Mouse (Mus musculus) heart, embryonic 14.5 days (tissue): Measurements from ENCODE around the gene Cbfa2t3. TPM values are rescaled to one million over a fixed set of nuclear protein-coding genes. Genes with fewer than 3 reads are reported as not detected.
A peak's percentile ranks its signal among the peaks of the same experiment; 100 is the strongest.

Experiments used
- ATAC-seq: fragments of 200-750 bp; cut with Nextera tagmentation; 2 replicates; pipeline ENCODE4 v1.8.0; 2017; ENCODE audit warnings: low read depth, moderate TSS enrichment; ENCODE audit not compliant: insufficient number of reproducible peaks, insufficient read depth, low FRiP score
- H3K27ac ChIP-seq, 2 experiments: fragments of 200-500 bp in 1 of 2; fragments of 300-500 bp in 1 of 2; sonication (generic) in 1 of 2; replicated peaks in 1 of 2; 2 replicates each; pipeline ENCODE4 v1.5.1; 2012 to 2014; ENCODE audit warnings: low read depth in 2 of 2, low read length in 2 of 2, control low read depth in 1 of 2, mild to moderate bottlenecking in 1 of 2, mixed read lengths in 1 of 2; ENCODE audit not compliant: control insufficient read depth in 1 of 2, insufficient read depth in 1 of 2
- H3K27me3 ChIP-seq: fragments of 300-500 bp; sonication (generic); 2 replicates; pipeline ENCODE4 v1.6.1; 2014; ENCODE audit warnings: mild to moderate bottlenecking, low read length, control low read depth; ENCODE audit not compliant: control insufficient read depth, insufficient read depth
- H3K36me3 ChIP-seq: fragments of 300-500 bp; sonication (generic); 2 replicates; pipeline ENCODE4 v1.6.1; 2014; ENCODE audit warnings: mild to moderate bottlenecking, control low read depth, low read length, mixed read lengths; ENCODE audit not compliant: control insufficient read depth, insufficient read depth
- H3K4me1 ChIP-seq, 2 experiments: fragments of 200-500 bp in 1 of 2; fragments of 300-500 bp in 1 of 2; sonication (generic) in 1 of 2; 2 replicates each; pipeline ENCODE4 v1.6.1; 2012 to 2014; ENCODE audit warnings: low read length in 2 of 2, control low read depth in 1 of 2, mixed read lengths in 1 of 2; ENCODE audit not compliant: control insufficient read depth in 2 of 2, insufficient read depth in 2 of 2
- H3K4me2 ChIP-seq: fragments of 300-500 bp; sonication (generic); 2 replicates; pipeline ENCODE4 v1.6.1; 2014; ENCODE audit warnings: mild to moderate bottlenecking, low read length
- H3K4me3 ChIP-seq, 2 experiments: fragments of 200-500 bp in 1 of 2; fragments of 300-500 bp in 1 of 2; sonication (generic) in 1 of 2; 2 replicates each; pipeline ENCODE4 v1.5.1; 2012 to 2014; ENCODE audit warnings: low read length in 2 of 2, mild to moderate bottlenecking in 2 of 2, control low read depth in 1 of 2, low read depth in 1 of 2, moderate library complexity in 1 of 2; ENCODE audit not compliant: control insufficient read depth in 1 of 2, insufficient read depth in 1 of 2
- H3K9ac ChIP-seq: fragments of 300-500 bp; sonication (generic); 2 replicates; pipeline ENCODE4 v1.6.1; 2014; ENCODE audit warnings: mild to moderate bottlenecking, low read length
- H3K9me3 ChIP-seq: fragments of 300-500 bp; sonication (generic); 2 replicates; pipeline ENCODE4 v1.6.1; 2016; ENCODE audit warnings: low read length, control low read depth; ENCODE audit not compliant: control insufficient read depth
- WGBS: fragments of 180-500 bp; shearing (Covaris S2); extraction: QIAGEN DNeasy Blood & Tissue Kit; methylation state at CpG from one replicate; pipeline ENCODE4 v1.1.7; 2014; 5-methylcytosine and 5-hydroxymethylcytosine counted together
- polyA plus RNA-seq: library from polyadenylated mRNA; unstranded; fragments of >200 nt; fragmentation: Nextera tagmentation; extraction: Ambion mirVana; gene quantifications from 2 replicates; pipeline ENCODE4 v1.2.1, GENCODE M21; 2014

Cbfa2t3 gene
- polyA plus RNA-seq, 1 experiment from 2014 or later, result 6.2 TPM

DNA sequence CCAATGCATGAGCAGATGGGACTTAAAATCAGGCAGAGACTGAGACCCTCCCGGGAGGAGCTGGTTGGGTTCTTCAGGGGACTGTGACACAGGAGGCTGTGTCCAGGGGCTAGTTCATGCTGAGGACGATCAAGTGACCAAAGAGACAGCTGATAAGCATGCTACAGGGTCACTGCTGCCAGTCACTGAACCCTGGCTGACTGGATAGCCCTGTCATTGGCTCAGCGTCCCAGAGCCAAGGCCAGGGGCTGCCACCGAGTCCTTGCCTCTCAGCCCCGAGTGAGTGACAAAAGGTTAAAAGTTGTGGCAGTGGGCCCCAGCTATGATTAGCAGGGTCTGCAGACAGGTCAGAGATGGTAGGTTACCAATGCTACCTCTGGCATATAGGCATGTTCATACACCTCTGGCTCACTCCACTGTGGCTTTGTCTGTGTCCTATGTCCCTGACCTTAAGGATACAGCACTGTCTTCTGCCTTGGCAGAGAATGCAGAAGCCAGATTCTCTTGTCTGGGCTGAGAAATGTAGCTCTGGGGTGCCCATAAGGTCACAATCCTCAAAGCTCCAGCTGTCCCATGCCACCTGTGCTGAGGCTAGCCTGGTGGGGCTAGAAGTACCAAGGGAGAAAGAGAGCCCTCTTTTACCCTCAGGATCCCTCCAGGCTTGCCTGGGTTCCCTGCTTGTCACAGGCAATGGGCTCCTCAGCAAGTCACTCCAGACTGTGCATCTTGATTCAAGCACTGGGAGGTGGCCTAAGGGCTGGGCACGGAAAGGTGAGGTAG is 54.5 kb downstream of the Cbfa2t3 start:
- Histone ChIP-seq H3K4me2 (no peak overlapping the region), H3K27ac (no peak overlapping the region), H3K4me1 (peaks cover 20 to 32% of the 10 kb centered on the region in 2 experiments), H3K9ac (no peak overlapping the region), H3K9me3 (no peaks in the 10 kb centered on the region), H3K4me3 (no peak overlapping the region), H3K36me3 (peaks cover 17% of the 10 kb centered on the region; the same call in 1 of the 2 replicates), H3K27me3 (no peaks in the 10 kb centered on the region)
- WGBS, result 52% methylated on average over 6 of the region's 6 CpGs
- ATAC-seq, result no peak

DNA sequence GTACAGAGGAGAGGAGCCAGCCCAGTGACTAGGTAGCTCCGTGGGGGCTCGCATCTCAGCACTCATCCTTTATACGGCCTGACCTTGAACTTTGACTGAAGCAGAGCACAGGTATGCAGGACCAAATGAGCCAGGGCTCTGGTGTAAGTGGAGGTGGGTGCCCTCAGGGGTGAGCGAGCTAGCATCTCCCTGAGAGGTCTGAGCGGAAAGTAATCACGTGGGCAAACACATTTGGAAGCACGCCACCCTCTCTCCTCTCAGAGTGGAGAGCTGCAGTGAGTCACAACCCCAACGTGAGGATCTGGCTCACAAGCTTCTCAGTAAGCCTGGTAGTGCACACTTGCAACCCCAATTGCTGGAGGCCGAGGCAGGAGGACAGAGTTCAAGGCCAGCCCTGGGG is 56.8 kb downstream of the Cbfa2t3 start:
- WGBS, result 34% methylated on average over 9 of the region's 9 CpGs
- ATAC-seq, result no peak
- Histone ChIP-seq H3K4me3 (no peak overlapping the region), H3K27me3 (no peaks in the 10 kb centered on the region), H3K9me3 (no peaks in the 10 kb centered on the region), H3K4me2 (no peak overlapping the region), H3K4me1 (peaks cover 25 to 36% of the 10 kb centered on the region in 2 experiments), H3K27ac (no peak overlapping the region), H3K36me3 (peaks cover 14% of the 10 kb centered on the region; the same call in 1 of the 2 replicates), H3K9ac (no peak overlapping the region)

DNA sequence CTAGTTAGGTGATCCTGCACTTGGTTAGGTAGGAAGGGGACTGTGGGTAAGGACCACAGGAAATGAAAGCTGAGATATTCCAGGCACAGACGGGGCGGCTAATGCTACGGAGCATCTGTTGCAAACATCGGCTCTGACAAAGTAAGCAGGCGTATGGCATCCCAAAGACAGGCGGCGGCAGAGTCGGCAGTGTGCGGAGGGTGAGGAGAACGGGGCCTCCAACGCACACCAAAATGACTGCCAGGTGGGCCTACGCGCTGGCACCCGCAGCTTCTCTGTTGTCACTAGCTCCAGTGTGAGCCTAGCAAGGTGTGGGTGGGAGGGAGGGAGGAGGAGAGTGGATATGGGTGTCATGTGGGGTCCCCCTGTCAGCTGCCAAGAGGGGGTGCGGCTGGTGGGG is 57.5 kb downstream of the Cbfa2t3 start:
- Histone ChIP-seq H3K27me3 (no peaks in the 10 kb centered on the region), H3K27ac (no peak overlapping the region), H3K9ac (no peak overlapping the region), H3K4me2 (no peak overlapping the region), H3K4me1 (peaks cover 27 to 37% of the 10 kb centered on the region in 2 experiments), H3K36me3 (peaks cover 16% of the 10 kb centered on the region; the same call in 1 of the 2 replicates), H3K9me3 (no peaks in the 10 kb centered on the region), H3K4me3 (no peak overlapping the region)
- WGBS, result 83% methylated on average over 15 of the region's 15 CpGs
- ATAC-seq, result no peak

DNA sequence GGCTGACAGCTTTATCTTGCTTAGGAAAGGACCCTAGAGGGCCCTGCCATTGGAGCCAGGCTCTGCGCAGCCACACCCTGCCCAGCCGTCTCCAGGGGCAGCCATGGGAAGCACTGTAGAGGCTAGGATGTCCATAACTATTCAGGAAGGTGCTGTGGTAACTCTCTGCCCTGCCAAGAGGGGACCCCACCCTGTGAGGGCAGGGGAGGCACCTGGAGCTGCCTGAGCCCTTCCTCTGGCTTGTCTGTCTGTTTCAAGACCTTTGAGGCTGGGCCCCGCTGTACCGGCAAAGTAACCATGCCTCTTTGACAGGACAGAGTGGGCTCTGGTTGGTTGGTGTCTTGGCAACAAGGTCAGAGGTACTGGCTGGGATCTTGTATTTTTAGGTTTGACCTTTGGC is 58.1 kb downstream of the Cbfa2t3 start:
- Histone ChIP-seq H3K27me3 (no peaks in the 10 kb centered on the region), H3K4me1 (peaks cover 26 to 35% of the 10 kb centered on the region in 2 experiments), H3K4me2 (no peak overlapping the region), H3K9ac (no peak overlapping the region), H3K27ac (no peak overlapping the region), H3K9me3 (no peaks in the 10 kb centered on the region), H3K36me3 (peaks cover 16% of the 10 kb centered on the region; the same call in 1 of the 2 replicates), H3K4me3 (no peak overlapping the region)
- WGBS, result 66% methylated on average over 4 of the region's 4 CpGs
- ATAC-seq, result no peak

DNA sequence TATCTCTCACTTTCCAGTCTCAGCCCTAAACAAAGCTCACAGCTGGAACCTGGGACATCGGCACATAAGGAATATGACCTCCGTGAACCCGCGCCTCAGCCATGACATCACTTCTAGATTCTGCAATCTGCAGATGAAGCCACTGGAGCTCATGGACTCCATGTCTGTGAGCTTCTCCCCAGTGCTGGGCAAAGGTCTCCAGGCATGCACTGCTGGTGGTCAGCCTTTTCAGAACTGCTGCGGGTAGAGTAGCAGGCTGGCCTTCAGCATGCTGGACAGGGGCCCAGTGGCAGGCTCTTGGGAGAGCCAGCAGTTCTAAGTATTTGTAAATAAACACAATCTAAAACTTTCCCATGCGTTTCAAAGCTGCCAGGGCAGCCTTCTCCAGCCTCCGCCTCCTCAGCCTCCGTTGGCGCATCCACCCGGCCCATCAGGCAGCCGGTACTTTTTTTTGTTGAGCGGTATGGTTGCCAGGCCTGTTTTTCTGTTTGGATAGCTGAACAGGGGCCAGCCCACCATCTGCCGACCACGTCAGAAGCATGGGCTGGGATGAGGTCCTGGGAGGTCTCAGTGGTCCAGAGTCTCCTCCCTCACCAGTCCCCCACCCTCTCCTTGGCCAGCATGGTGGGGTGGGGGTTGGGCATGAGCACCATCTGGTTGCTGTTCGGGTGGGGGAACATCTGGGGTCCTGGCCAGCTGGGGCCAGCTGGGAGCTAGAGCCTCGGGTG is 59.2 kb downstream of the Cbfa2t3 start:
- no peak for ATAC-seq
- peaks cover 25% of the 10 kb centered on the region; the same call in 1 of the 2 replicates for H3K36me3 ChIP-seq
- peaks cover 30 to 41% of the 10 kb centered on the region in 2 experiments for H3K4me1 ChIP-seq
- no peaks in the 10 kb centered on the region for H3K9me3 ChIP-seq
- no peak overlapping the region for H3K9ac ChIP-seq
- H3K27me3 ChIP-seq, result no peaks in the 10 kb centered on the region
- no peak overlapping the region for H3K4me3 ChIP-seq
- H3K27ac ChIP-seq, result no peak overlapping the region
- 51% methylated on average over 16 of the region's 16 CpGs for WGBS
- no peak overlapping the region for H3K4me2 ChIP-seq

DNA sequence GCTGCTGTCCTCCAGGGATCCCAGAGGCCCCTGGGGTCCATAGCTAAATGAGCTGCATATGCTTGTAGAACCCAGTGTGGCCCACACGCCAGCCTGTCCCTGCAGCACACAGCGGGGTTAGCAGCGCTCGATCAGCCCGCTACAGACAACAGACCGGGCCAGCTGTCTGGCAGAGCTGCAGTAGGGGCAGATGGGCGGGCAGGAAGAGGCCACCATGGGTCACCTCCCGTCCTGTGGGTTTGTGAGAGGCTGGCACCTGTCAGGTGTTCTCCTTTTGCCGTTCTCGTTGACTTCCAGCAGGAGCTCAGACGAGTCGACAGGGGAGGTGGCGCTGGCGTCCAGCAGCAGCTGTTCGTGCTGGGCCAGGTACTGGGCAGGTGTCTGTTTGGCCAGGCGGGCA is 60.3 kb downstream of the Cbfa2t3 start:
- WGBS, result 81% methylated on average over 16 of the region's 16 CpGs
- H3K4me2 ChIP-seq, result no peak overlapping the region
- no peaks in the 10 kb centered on the region for H3K27me3 ChIP-seq
- peaks cover 25% of the 10 kb centered on the region; the same call in 1 of the 2 replicates for H3K36me3 ChIP-seq
- H3K27ac ChIP-seq, result no peak overlapping the region
- no peak for ATAC-seq
- H3K4me1 ChIP-seq, result peaks cover 30 to 36% of the 10 kb centered on the region in 2 experiments
- no peak overlapping the region for H3K9ac ChIP-seq
- no peaks in the 10 kb centered on the region for H3K9me3 ChIP-seq
- H3K4me3 ChIP-seq, result no peak overlapping the region

DNA sequence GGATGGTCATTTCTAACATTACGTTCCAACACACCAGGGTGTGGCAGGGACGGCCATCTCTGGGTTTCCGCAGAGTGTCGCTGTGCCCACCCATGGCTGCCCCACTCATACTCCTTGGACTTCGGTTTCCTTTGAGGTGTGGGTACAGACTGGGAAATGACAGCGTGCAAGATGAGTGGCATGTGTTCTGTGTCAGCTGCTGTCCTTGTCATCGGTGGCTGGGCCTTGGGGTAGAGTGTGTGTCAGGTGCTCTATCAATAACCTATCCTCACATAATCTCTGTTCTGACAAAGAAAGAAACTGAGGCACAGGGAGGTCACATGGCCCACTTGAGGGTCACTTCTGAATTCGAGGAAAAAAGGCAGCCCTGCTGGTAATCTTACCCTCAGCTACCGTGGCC is 61.7 kb downstream of the Cbfa2t3 start:
- WGBS, result 80% methylated on average over 9 of the region's 9 CpGs
- peak overlapping the region in 1 of 2 experiments; percentile 20; a peak in 1 of 4 replicates for H3K27ac ChIP-seq

More for the DNA sequence above, 61.7 kb downstream of the Cbfa2t3 start:
- Histone ChIP-seq H3K9ac (no peak overlapping the region), H3K9me3 (no peaks in the 10 kb centered on the region), H3K36me3 (peaks cover 31% of the 10 kb centered on the region; the same call in 1 of the 2 replicates), H3K4me3 (no peak overlapping the region), H3K4me2 (no peak overlapping the region), H3K4me1 (peaks cover 26 to 31% of the 10 kb centered on the region in 2 experiments), H3K27me3 (no peaks in the 10 kb centered on the region)
- no peak for ATAC-seq
